Mouse (Mus musculus) inflammation-experienced regulatory T-cells (primary cell): Measurements from ENCODE around the gene Colgalt1. TPM values are rescaled to one million over a fixed set of nuclear protein-coding genes. Genes with fewer than 3 reads are reported as not detected.

Source experiments
- polyA plus RNA-seq, 2 experiments: library from polyadenylated mRNA; unstranded; fragments of 100-300 nt; shearing (Covaris generic); gene quantifications; one replicate each; pipeline ENCODE4 v1.2.1; 2017

The Colgalt1 gene
- polyA plus RNA-seq: 10 to 100 TPM; 33.6 to 41.0 TPM

GRCm38 (mm10) chr8:71610822-71611651 lies at the start of gene Colgalt1:
Gene Colgalt1, plus strand, starts transcription at chr8:71610998.

GRCm38 (mm10) chr8:71566501-71566900 lies 44.3 kb upstream of the Colgalt1 start, which contains the start of gene Nxnl1:
Gene Nxnl1, minus strand, starts transcription at chr8:71566601.

GRCm38 (mm10) chr8:71568387-71568937 lies 42.3 kb upstream of the Colgalt1 start, which contains the start of gene Slc27a1:
Gene Slc27a1, plus strand, starts transcription at chr8:71568882.

GRCm38 (mm10) chr8:71591471-71592373 lies 19.1 kb upstream of the Colgalt1 start, which contains the start of gene Pgls:
Gene Pgls, plus strand, starts transcription at chr8:71592176.

GRCm38 (mm10) chr8:71597451-71597850 lies 13.3 kb upstream of the Colgalt1 start, which contains the start of gene Fam129c:
Gene Fam129c, plus strand, starts transcription at chr8:71597648.

GRCm38 (mm10) chr8:71671549-71671965 lies 60.8 kb downstream of the Colgalt1 start, which contains the start of gene Unc13a:
Gene Unc13a, minus strand, starts transcription at chr8:71671757.

Other genes starting within 250 kb of the Colgalt1 start
- 100 to 1,000 TPM; 143 to 150 TPM for gene Use1, start 244.2 kb upstream of the Colgalt1 start, polyA plus RNA-seq
- 10 to 100 TPM; 17.6 to 23.5 TPM for gene Ocel1, start 239.7 kb upstream of the Colgalt1 start, polyA plus RNA-seq
- 10 to 100 TPM in 1 of 2 experiments, 1 to 10 TPM in 1; 6.9 to 14.3 TPM for gene Nr2f6, start 229.0 kb upstream of the Colgalt1 start, polyA plus RNA-seq
- gene Ushbp1, start 215.2 kb upstream of the Colgalt1 start, polyA plus RNA-seq: under 1 TPM; 0.05 to 0.26 TPM
- gene Babam1, start 214.1 kb upstream of the Colgalt1 start, polyA plus RNA-seq: 100 to 1,000 TPM; 104 to 108 TPM
- 1 to 10 TPM in 1 of 2 experiments, under 1 TPM in 1; 0.12 to 2.2 TPM for gene Ankle1, start 205.0 kb upstream of the Colgalt1 start, polyA plus RNA-seq
- 100 to 1,000 TPM; 123 to 182 TPM for gene Abhd8, start 147.3 kb upstream of the Colgalt1 start, polyA plus RNA-seq
- 10 to 100 TPM; 60.4 to 63.2 TPM for gene Mrpl34, start 146.0 kb upstream of the Colgalt1 start, polyA plus RNA-seq
- 100 to 1,000 TPM in 1 of 2 experiments, 10 to 100 TPM in 1; 83.3 to 115 TPM for gene Dda1, start 141.8 kb upstream of the Colgalt1 start, polyA plus RNA-seq
- gene Ano8, start 125.0 kb upstream of the Colgalt1 start, polyA plus RNA-seq: 10 to 100 TPM; 15.7 to 26.6 TPM
- gene Gtpbp3, start 122.9 kb upstream of the Colgalt1 start, polyA plus RNA-seq: 1 to 10 TPM; 8.7 to 9.3 TPM
- under 1 TPM in 1 of 2 experiments, not detected in 1; 0.20 TPM for gene Plvap, start 99.2 kb upstream of the Colgalt1 start, polyA plus RNA-seq
- 1 to 10 TPM in 1 of 2 experiments, under 1 TPM in 1; 0.36 to 1.0 TPM for gene Ccdc194, start 85.3 kb upstream of the Colgalt1 start, polyA plus RNA-seq
- 100 to 1,000 TPM; 106 to 121 TPM for gene Bst2, start 73.5 kb upstream of the Colgalt1 start, polyA plus RNA-seq
- gene Mvb12a, start 68.1 kb upstream of the Colgalt1 start, polyA plus RNA-seq: 10 to 100 TPM; 98.2 to 98.4 TPM
- 1 to 10 TPM; 2.2 to 2.7 TPM for gene Tmem221, start 52.1 kb upstream of the Colgalt1 start, polyA plus RNA-seq
- 1 to 10 TPM in 1 of 2 experiments, under 1 TPM in 1; 0.18 to 3.6 TPM for gene Nxnl1, start 44.4 kb upstream of the Colgalt1 start, polyA plus RNA-seq
- 10 to 100 TPM; 11.2 to 19.8 TPM for gene Slc27a1, start 42.1 kb upstream of the Colgalt1 start, polyA plus RNA-seq
- gene Pgls, start 18.8 kb upstream of the Colgalt1 start, polyA plus RNA-seq: 100 to 1,000 TPM in 1 of 2 experiments, 10 to 100 TPM in 1; 89.3 to 117 TPM
- gene Fam129c, start 13.3 kb upstream of the Colgalt1 start, polyA plus RNA-seq: 10 to 100 TPM in 1 of 2 experiments, 1 to 10 TPM in 1; 7.0 to 10.3 TPM
- under 1 TPM; 0.43 to 0.69 TPM for gene Unc13a, start 60.8 kb downstream of the Colgalt1 start, polyA plus RNA-seq
- gene Jak3, start 65.3 kb downstream of the Colgalt1 start, polyA plus RNA-seq: 100 to 1,000 TPM; 150 to 199 TPM
- gene Insl3, start 78.2 kb downstream of the Colgalt1 start, polyA plus RNA-seq: 10 to 100 TPM; 56.0 to 66.2 TPM
- 1 to 10 TPM; 5.9 to 6.5 TPM for gene B3gnt3, start 90.8 kb downstream of the Colgalt1 start, polyA plus RNA-seq
- gene Fcho1, start 114.7 kb downstream of the Colgalt1 start, polyA plus RNA-seq: 100 to 1,000 TPM; 219 to 246 TPM